Mouse (Mus musculus) cerebellum, adult 2 months (tissue): Measurements from ENCODE around the gene Tmem248. TPM values are rescaled to one million over a fixed set of nuclear protein-coding genes. Genes with fewer than 3 reads are reported as not detected.

ENCODE experiments used
- DNase-seq, 2 experiments: peaks; one replicate each; pipeline ENCODE4 v3.0.0; 2021
- H3K27ac ChIP-seq: fragments of 200-500 bp; 2 replicates; pipeline ENCODE4 v1.5.1; 2012; ENCODE audit warnings: low read length, control low read depth, inconsistent platforms; ENCODE audit not compliant: insufficient read depth
- H3K27me3 ChIP-seq: fragments of 200-500 bp; 2 replicates; pipeline ENCODE4 v1.6.1; 2012; ENCODE audit warnings: inconsistent platforms, mild to moderate bottlenecking, low read length, moderate library complexity; ENCODE audit not compliant: control insufficient read depth, insufficient read depth
- H3K4me1 ChIP-seq: fragments of 200-500 bp; 2 replicates; pipeline ENCODE4 v1.6.1; 2011; ENCODE audit warnings: low read length; ENCODE audit not compliant: control insufficient read depth, insufficient read depth
- H3K4me3 ChIP-seq: fragments of 200-500 bp; replicated peaks from 2 replicates; pipeline ENCODE3; 2011; ENCODE audit warnings: mild to moderate bottlenecking, low read depth, low read length, control low read depth; ENCODE audit not compliant: insufficient read depth
- CTCF ChIP-seq: fragments of 200-500 bp; IDR thresholded peaks from 2 replicates; pipeline ENCODE4 v1.5.1; 2011; ENCODE audit warnings: low read depth, mild to moderate bottlenecking, control low read depth, low read length, moderate library complexity, borderline replicate concordance; ENCODE audit not compliant: insufficient read depth
- POLR2A ChIP-seq: fragments of 200-500 bp; IDR thresholded peaks from 2 replicates; pipeline ENCODE4 v1.6.1; 2011; ENCODE audit warnings: low read length, control low read depth, borderline replicate concordance; ENCODE audit not compliant: insufficient read depth
- WGBS: fragments of 180-500 bp; shearing (Covaris S2); methylation state at CpG from one replicate; pipeline ENCODE4 v1.1.7; 2018; 5-methylcytosine and 5-hydroxymethylcytosine counted together
- polyA plus RNA-seq: library from polyadenylated mRNA; depleted of rRNA; stranded (reverse); fragments of >200 nt; gene quantifications from 2 replicates; pipeline ENCODE4 v1.2.3, GENCODE M21; 2012

Gene Tmem248
- polyA plus RNA-seq, 1 experiment, result 38.1 TPM

- Histone ChIP-seq H3K27ac (no peak overlapping the region), H3K27me3 (no peaks in the 10 kb centered on the region), H3K4me3 (no peak overlapping the region), H3K4me1 (peaks cover 2% of the 10 kb centered on the region; the same call in 1 of the 2 replicates)
- TF ChIP-seq CTCF (no peak), POLR2A (no peak)
- no peak for DNase-seq
- 86% methylated on average over 3 of the region's 3 CpGs for WGBS
Measured at GRCm38 (mm10) chr5:130193760-130194159, 23.1 kb upstream of the Tmem248 start.

- H3K27ac ChIP-seq, result no peak overlapping the region
- no peak for TF ChIP-seq POLR2A
- 91% methylated on average over 1 of the region's 1 CpGs for WGBS
- no peak overlapping the region for H3K4me3 ChIP-seq
- no peaks in the 10 kb centered on the region for H3K4me1 ChIP-seq
- DNase-seq, result no peak
- H3K27me3 ChIP-seq, result no peaks in the 10 kb centered on the region
Measured at GRCm38 (mm10) chr5:130196307-130196706, 20.6 kb upstream of the Tmem248 start.

- TF ChIP-seq POLR2A (no peak), CTCF (no peak)
- Histone ChIP-seq H3K4me1 (no peaks in the 10 kb centered on the region), H3K27ac (no peak overlapping the region), H3K4me3 (no peak overlapping the region), H3K27me3 (no peaks in the 10 kb centered on the region)
- WGBS, result 85% methylated on average over 3 of the region's 3 CpGs
- DNase-seq, result no peak
Measured at GRCm38 (mm10) chr5:130197454-130197853, 19.4 kb upstream of the Tmem248 start.

- Histone ChIP-seq H3K27ac (no peak overlapping the region), H3K27me3 (no peaks in the 10 kb centered on the region), H3K4me3 (no peak overlapping the region), H3K4me1 (no peaks in the 10 kb centered on the region)
- 94% methylated on average over 7 of the region's 7 CpGs for WGBS
- TF ChIP-seq CTCF, result no peak
- TF ChIP-seq POLR2A, result no peak
- no peak for DNase-seq
Measured at GRCm38 (mm10) chr5:130197981-130198380, 18.9 kb upstream of the Tmem248 start.

GRCm38 (mm10) chr5:130200233-130201029 lies 16.4 kb upstream of the Tmem248 start:
- TF ChIP-seq CTCF (no peak), POLR2A (no peak)
- WGBS, result 82% methylated on average over 10 of the region's 10 CpGs
- Histone ChIP-seq H3K4me1 (peaks cover 4% of the 10 kb centered on the region), H3K27ac (no peak overlapping the region), H3K4me3 (no peak overlapping the region), H3K27me3 (no peaks in the 10 kb centered on the region)
- no peak for DNase-seq

- WGBS, result 74% methylated on average over 4 of the region's 4 CpGs
- H3K27ac ChIP-seq, result no peak overlapping the region
Measured at GRCm38 (mm10) chr5:130203948-130204347, 12.9 kb upstream of the Tmem248 start.

GRCm38 (mm10) chr5:130204560-130204959 lies 12.3 kb upstream of the Tmem248 start:
- WGBS, result 76% methylated on average over 6 of the region's 6 CpGs
- DNase-seq, result no peak
- TF ChIP-seq POLR2A, result no peak
- TF ChIP-seq CTCF, result no peak
- H3K4me3 ChIP-seq, result no peak overlapping the region
- peaks cover 4% of the 10 kb centered on the region for H3K4me1 ChIP-seq
- H3K27ac ChIP-seq, result no peak overlapping the region
- no peaks in the 10 kb centered on the region for H3K27me3 ChIP-seq

More at GRCm38 (mm10) chr5:130203948-130204347, 12.9 kb upstream of the Tmem248 start:
- Histone ChIP-seq H3K4me1 (peaks cover 4% of the 10 kb centered on the region), H3K4me3 (no peak overlapping the region), H3K27me3 (no peaks in the 10 kb centered on the region)
- TF ChIP-seq CTCF, result no peak
- DNase-seq, result no peak

GRCm38 (mm10) chr5:130205441-130206023 lies 11.3 kb upstream of the Tmem248 start:
- no peaks in the 10 kb centered on the region for H3K27me3 ChIP-seq
- DNase-seq, result no peak
- 91% methylated on average over 3 of the region's 3 CpGs for WGBS
- no peak for TF ChIP-seq CTCF
- no peak for TF ChIP-seq POLR2A
- H3K27ac ChIP-seq, result peak overlapping the region; percentile 21; the same call in 1 of the 2 replicates
- H3K4me1 ChIP-seq, result peaks cover 4% of the 10 kb centered on the region
- H3K4me3 ChIP-seq, result no peak overlapping the region
